In genomic region chr10:61839326-61839725, GRCm38 (mm10) we compare ENCODE assay signal across 11 mouse cellular contexts. TPM values are rescaled to one million over a fixed set of nuclear protein-coding genes. Genes with fewer than 3 reads are reported as not detected.
DNase-seq lines count a peak whose midpoint lies in the region; ATAC-seq lines count a peak whose summit lies in the region.
"Had no signal": no experiment of that assay in that cellular context is flagged by ENCODE, and none has a peak within 500 bp of the region (broad histone marks: within the 10 kb centered on the region; RNA-seq: fewer than 3 reads in every experiment).

No protein-coding gene starts in this region.

- H3K27me3 ChIP-seq in forebrain, embryonic 10.5 days (ENCODE audit: poor library complexity, severe bottlenecking): 0 out of 2 replicates have a peak, but pooled peaks cover 10% of the 10 kb centered on the region
- H3K27me3 ChIP-seq in forebrain, embryonic 11.5 days (ENCODE audit: control insufficient read depth, insufficient read depth, low read length): no peaks in the 10 kb centered on the region
- H3K27me3 ChIP-seq in kidney, embryonic 14.5 days (ENCODE audit: control insufficient read depth, insufficient read depth, low read length): no peaks in the 10 kb centered on the region; the same call in 1 of the 2 replicates
- H3K27me3 ChIP-seq in embryonic facial prominence, embryonic 10.5 days (replicated peaks; ENCODE audit: low read depth, poor library complexity, severe bottlenecking): peaks cover 7% of the 10 kb centered on the region; the same call in 1 of the 2 replicates
- H3K27me3 ChIP-seq in midbrain, embryonic 13.5 days: no peaks in the 10 kb centered on the region
- H3K27me3 ChIP-seq: kidney, embryonic 15.5 days had no signal

- ATAC-seq in forebrain, embryonic 11.5 days (replicated peaks; ENCODE audit: low FRiP score): no peak
- 0 out of 2 replicates have a peak, but pooled peaks have one; percentile 22 for ATAC-seq in kidney, embryonic 14.5 days (ENCODE audit: low FRiP score, low TSS enrichment)
- peak; percentile 32; the same call in 1 of the 2 replicates for ATAC-seq in midbrain, embryonic 13.5 days

- H3K9ac ChIP-seq in forebrain, embryonic 11.5 days (ENCODE audit: low read length): no peak overlapping the region
- H3K9ac ChIP-seq in kidney, embryonic 14.5 days (ENCODE audit: low read depth, low read length): no peak overlapping the region
- no peak overlapping the region for H3K9ac ChIP-seq in midbrain, embryonic 13.5 days (replicated peaks)
- H3K9ac ChIP-seq: kidney, embryonic 15.5 days had no signal

- H3K9me3 ChIP-seq in forebrain, embryonic 10.5 days: no peaks in the 10 kb centered on the region
- no peaks in the 10 kb centered on the region for H3K9me3 ChIP-seq in forebrain, embryonic 11.5 days (ENCODE audit: control insufficient read depth, low read length)
- H3K9me3 ChIP-seq in kidney, embryonic 14.5 days (ENCODE audit: control insufficient read depth, low read length): no peaks in the 10 kb centered on the region
- H3K9me3 ChIP-seq in embryonic facial prominence, embryonic 10.5 days: no peaks in the 10 kb centered on the region
- no peaks in the 10 kb centered on the region for H3K9me3 ChIP-seq in midbrain, embryonic 13.5 days
- H3K9me3 ChIP-seq: kidney, embryonic 15.5 days had no signal

- no peak for DNase-seq in forebrain, embryonic 10.5 days (ENCODE audit: extremely low spot score, low spot score)
- no peak for DNase-seq in forebrain, embryonic 11.5 days (ENCODE audit: low spot score)
- no peak for DNase-seq in kidney, adult 18-20 months
- peak; percentile 67 for DNase-seq in embryonic facial prominence, embryonic 10.5 days (ENCODE audit: low spot score)
- DNase-seq in frontal cortex, postnatal 25 days (ENCODE audit: low spot score in 2 of 2): no peak
- DNase-seq in thymus, postnatal 0 days (ENCODE audit: low spot score): no peak
- DNase-seq: gastrocnemius, postnatal 25 days had no signal

- H3K4me2 ChIP-seq in forebrain, embryonic 11.5 days (ENCODE audit: low read depth, low read length, severe bottlenecking): no peak overlapping the region
- no peak overlapping the region for H3K4me2 ChIP-seq in kidney, embryonic 14.5 days (replicated peaks; ENCODE audit: low read depth, low read length)
- H3K4me2 ChIP-seq in midbrain, embryonic 13.5 days (replicated peaks): no peak overlapping the region
- H3K4me2 ChIP-seq: heart, embryonic 11.5 days; kidney, embryonic 15.5 days had no signal

- no peak overlapping the region for H3K4me3 ChIP-seq in forebrain, embryonic 10.5 days
- H3K4me3 ChIP-seq in forebrain, embryonic 11.5 days (ENCODE audit: low read depth, low read length): no peak overlapping the region
- no peak overlapping the region for H3K4me3 ChIP-seq in kidney, embryonic 14.5 days (ENCODE audit: low read length)
- no peak overlapping the region for H3K4me3 ChIP-seq in embryonic facial prominence, embryonic 10.5 days
- H3K4me3 ChIP-seq in midbrain, embryonic 13.5 days (replicated peaks): no peak overlapping the region
- H3K4me3 ChIP-seq: kidney, embryonic 15.5 days had no signal

- H3K4me1 ChIP-seq in forebrain, embryonic 10.5 days: peaks cover 16% of the 10 kb centered on the region
- no peaks in the 10 kb centered on the region for H3K4me1 ChIP-seq in forebrain, embryonic 11.5 days (replicated peaks; ENCODE audit: control insufficient read depth, insufficient read depth, low read length)
- no peaks in the 10 kb centered on the region for H3K4me1 ChIP-seq in kidney, embryonic 14.5 days (ENCODE audit: control insufficient read depth, insufficient read depth, low read length)
- peaks cover 34% of the 10 kb centered on the region for H3K4me1 ChIP-seq in embryonic facial prominence, embryonic 10.5 days
- peaks cover 5% of the 10 kb centered on the region; the same call in 1 of the 2 replicates for H3K4me1 ChIP-seq in midbrain, embryonic 13.5 days (replicated peaks)

- peak overlapping the region; percentile 76 for H3K27ac ChIP-seq in forebrain, embryonic 10.5 days
- H3K27ac ChIP-seq in forebrain, embryonic 11.5 days (ENCODE audit: low read depth, low read length): no peak overlapping the region
- no peak overlapping the region for H3K27ac ChIP-seq in kidney, embryonic 14.5 days (ENCODE audit: low read depth, low read length)
- peak overlapping the region; percentile 82 for H3K27ac ChIP-seq in embryonic facial prominence, embryonic 10.5 days (replicated peaks)
- H3K27ac ChIP-seq in midbrain, embryonic 13.5 days: no peak overlapping the region
- H3K27ac ChIP-seq: kidney, embryonic 15.5 days had no signal

- no peaks in the 10 kb centered on the region for H3K36me3 ChIP-seq in forebrain, embryonic 10.5 days (replicated peaks)
- H3K36me3 ChIP-seq in forebrain, embryonic 11.5 days (ENCODE audit: control insufficient read depth, insufficient read depth, low read length): no peaks in the 10 kb centered on the region
- H3K36me3 ChIP-seq in kidney, embryonic 14.5 days (ENCODE audit: control insufficient read depth, insufficient read depth, low read length): no peaks in the 10 kb centered on the region
- no peaks in the 10 kb centered on the region for H3K36me3 ChIP-seq in embryonic facial prominence, embryonic 10.5 days (replicated peaks)
- H3K36me3 ChIP-seq in midbrain, embryonic 13.5 days: no peaks in the 10 kb centered on the region
- H3K36me3 ChIP-seq: kidney, embryonic 15.5 days had no signal

- 72% methylated on average over 9 of the region's 9 CpGs for WGBS in forebrain, embryonic 10.5 days
- WGBS in forebrain, embryonic 11.5 days: 85% methylated on average over 9 of the region's 9 CpGs
- 84% methylated on average over 9 of the region's 9 CpGs for WGBS in kidney, embryonic 14.5 days
- 53% methylated on average over 9 of the region's 9 CpGs for WGBS in embryonic facial prominence, embryonic 10.5 days
- WGBS in midbrain, embryonic 13.5 days: 75% methylated on average over 9 of the region's 9 CpGs

RNA-seq across cellular contexts. Expression of gene H2afy2, which starts 55.4 kb away (rescaled TPM):
- 327 and 330 TPM in 2 replicates for polyA plus RNA-seq in forebrain, embryonic 10.5 days (2016; fragmentation: Nextera tagmentation; extraction: Ambion mirVana)
- polyA plus RNA-seq in forebrain, embryonic 11.5 days (2014; fragmentation: Nextera tagmentation; extraction: Ambion mirVana): 260 and 266 TPM in 2 replicates
- polyA plus RNA-seq in kidney, embryonic 14.5 days (2014; fragmentation: Nextera tagmentation; extraction: Ambion mirVana): 118 and 130 TPM in 2 replicates
- polyA plus RNA-seq in embryonic facial prominence, embryonic 10.5 days (2016; fragmentation: Nextera tagmentation; extraction: Ambion mirVana): 368 and 392 TPM in 2 replicates
- 350 and 366 TPM in 2 replicates for polyA plus RNA-seq in midbrain, embryonic 13.5 days (2015; fragmentation: Nextera tagmentation; extraction: Ambion mirVana)
- polyA plus RNA-seq in thymus, postnatal 0 days (2015; fragmentation: Nextera tagmentation; extraction: Ambion mirVana): 21.0 and 27.2 TPM in 2 replicates

Comparison
In these comparisons a context has a peak if more than half of its experiments do, and no peak if none do; other contexts are left out.
1. H3K27ac ChIP-seq: peak in forebrain, embryonic 10.5 days (single experiment) and embryonic facial prominence, embryonic 10.5 days (single experiment); none in forebrain, embryonic 11.5 days (single experiment), kidney, embryonic 14.5 days (single experiment) and midbrain, embryonic 13.5 days (single experiment).